Mouse (Mus musculus) midbrain, embryonic 16.5 days (tissue): ENCODE results near the gene Akap12. TPM values are rescaled to one million over a fixed set of nuclear protein-coding genes. Genes with fewer than 3 reads are reported as not detected.

Source experiments
- ATAC-seq: fragments of 200-750 bp; cut with Nextera tagmentation; 2 replicates; pipeline ENCODE4 v1.8.0; 2017; ENCODE audit warnings: moderate TSS enrichment
- H3K27ac ChIP-seq: fragments of 300-500 bp; sonication (generic); 2 replicates; pipeline ENCODE4 v1.5.1; 2014; ENCODE audit warnings: mild to moderate bottlenecking, low read length, mixed read lengths
- H3K27me3 ChIP-seq: fragments of 300-500 bp; sonication (generic); 2 replicates; pipeline ENCODE4 v1.6.1; 2014; ENCODE audit warnings: low read depth, low read length, mixed read lengths; ENCODE audit not compliant: control insufficient read depth, insufficient read depth
- H3K36me3 ChIP-seq: fragments of 300-500 bp; sonication (generic); 2 replicates; pipeline ENCODE4 v1.6.1; 2014; ENCODE audit warnings: mild to moderate bottlenecking, low read length, moderate library complexity, mixed read lengths; ENCODE audit not compliant: control insufficient read depth, insufficient read depth
- H3K4me1 ChIP-seq: fragments of 300-500 bp; sonication (generic); 2 replicates; pipeline ENCODE4 v1.6.1; 2014; ENCODE audit warnings: mild to moderate bottlenecking, low read length, mixed read lengths; ENCODE audit not compliant: control insufficient read depth, insufficient read depth
- H3K4me2 ChIP-seq: fragments of 300-500 bp; sonication (generic); 2 replicates; pipeline ENCODE4 v1.6.1; 2014; ENCODE audit warnings: mild to moderate bottlenecking, low read length, mixed read lengths
- H3K4me3 ChIP-seq: fragments of 300-500 bp; sonication (generic); 2 replicates; pipeline ENCODE4 v1.5.1; 2014; ENCODE audit warnings: low read depth, mild to moderate bottlenecking, low read length, moderate library complexity, mixed read lengths
- H3K9ac ChIP-seq: fragments of 300-500 bp; sonication (generic); 2 replicates; pipeline ENCODE4 v1.6.1; 2014; ENCODE audit warnings: low read depth, low read length, mixed read lengths
- H3K9me3 ChIP-seq: fragments of 300-500 bp; sonication (generic); replicated peaks from 2 replicates; pipeline ENCODE4 v1.6.1; 2014; ENCODE audit warnings: mild to moderate bottlenecking, low read length, mixed read lengths; ENCODE audit not compliant: control insufficient read depth, poor library complexity, severe bottlenecking
- WGBS: fragments of 180-500 bp; shearing (Covaris S2); extraction: QIAGEN DNeasy Blood & Tissue Kit; methylation state at CpG from one replicate; pipeline ENCODE4 v1.1.7; 2014; 5-methylcytosine and 5-hydroxymethylcytosine counted together
- polyA plus RNA-seq: library from polyadenylated mRNA; unstranded; fragments of >200 nt; fragmentation: Nextera tagmentation; extraction: Ambion mirVana; gene quantifications from 2 replicates; pipeline ENCODE4 v1.2.1, GENCODE M21; 2015

Gene Akap12
- polyA plus RNA-seq, 1 experiment from 2014 or later: 44.7 TPM

- ATAC-seq: no peak
- no peak overlapping the region for H3K27ac ChIP-seq
- H3K9me3 ChIP-seq: no peaks in the 10 kb centered on the region
- no peak overlapping the region for H3K4me2 ChIP-seq
- 92% methylated on average over 11 of the region's 11 CpGs for WGBS
- H3K4me1 ChIP-seq: no peaks in the 10 kb centered on the region
- H3K36me3 ChIP-seq: peaks cover 12% of the 10 kb centered on the region
- no peak overlapping the region for H3K9ac ChIP-seq
- H3K4me3 ChIP-seq: no peak overlapping the region
- H3K27me3 ChIP-seq: no peaks in the 10 kb centered on the region
Observed at GRCm38 (mm10) chr10:4370105-4370504, 103.9 kb downstream of the Akap12 start.

- peak; percentile 81 for ATAC-seq
- H3K4me3 ChIP-seq: no peak overlapping the region
- no peaks in the 10 kb centered on the region for H3K9me3 ChIP-seq
- no peak overlapping the region for H3K4me2 ChIP-seq
- H3K27ac ChIP-seq: no peak overlapping the region
- H3K36me3 ChIP-seq: peaks cover 12% of the 10 kb centered on the region
- H3K4me1 ChIP-seq: no peaks in the 10 kb centered on the region
- no peak overlapping the region for H3K9ac ChIP-seq
- no peaks in the 10 kb centered on the region for H3K27me3 ChIP-seq
- WGBS: 45% methylated on average over 5 of the region's 5 CpGs
Observed at GRCm38 (mm10) chr10:4372011-4372410, 105.8 kb downstream of the Akap12 start.

- no peak overlapping the region for H3K4me2 ChIP-seq
- no peaks in the 10 kb centered on the region for H3K9me3 ChIP-seq
- no peak overlapping the region for H3K4me3 ChIP-seq
- H3K27me3 ChIP-seq: no peaks in the 10 kb centered on the region
- H3K4me1 ChIP-seq: no peaks in the 10 kb centered on the region
- ATAC-seq: no peak
- H3K27ac ChIP-seq: no peak overlapping the region
- H3K9ac ChIP-seq: no peak overlapping the region
- WGBS: 83% methylated on average over 4 of the region's 4 CpGs
- H3K36me3 ChIP-seq: peaks cover 11% of the 10 kb centered on the region
Observed at GRCm38 (mm10) chr10:4373558-4373957, 107.4 kb downstream of the Akap12 start.

- Histone ChIP-seq H3K9ac (no peak overlapping the region), H3K4me1 (no peaks in the 10 kb centered on the region), H3K4me2 (no peak overlapping the region), H3K36me3 (peaks cover 5% of the 10 kb centered on the region; the same call in 1 of the 2 replicates), H3K9me3 (no peaks in the 10 kb centered on the region), H3K27ac (no peak overlapping the region), H3K4me3 (no peak overlapping the region), H3K27me3 (no peaks in the 10 kb centered on the region)
- no peak for ATAC-seq
- WGBS: 94% methylated on average over 7 of the region's 7 CpGs
Observed at GRCm38 (mm10) chr10:4374239-4374638, 108.1 kb downstream of the Akap12 start.

GRCm38 (mm10) chr10:4374734-4375133, 108.6 kb downstream of the Akap12 start:
- H3K36me3 ChIP-seq: 0 out of 2 replicates have a peak, but pooled peaks cover 4% of the 10 kb centered on the region
- no peak overlapping the region for H3K4me3 ChIP-seq
- ATAC-seq: no peak
- H3K4me2 ChIP-seq: no peak overlapping the region
- no peaks in the 10 kb centered on the region for H3K4me1 ChIP-seq
- no peak overlapping the region for H3K9ac ChIP-seq
- no peak overlapping the region for H3K27ac ChIP-seq
- H3K27me3 ChIP-seq: no peaks in the 10 kb centered on the region
- no peaks in the 10 kb centered on the region for H3K9me3 ChIP-seq
- 95% methylated on average over 4 of the region's 4 CpGs for WGBS

GRCm38 (mm10) chr10:4375267-4375666, 109.1 kb downstream of the Akap12 start:
- no peak overlapping the region for H3K9ac ChIP-seq
- no peak for ATAC-seq
- H3K4me1 ChIP-seq: no peaks in the 10 kb centered on the region
- no peaks in the 10 kb centered on the region for H3K36me3 ChIP-seq
- 24% methylated on average over 7 of the region's 7 CpGs for WGBS
- no peaks in the 10 kb centered on the region for H3K27me3 ChIP-seq
- no peak overlapping the region for H3K4me3 ChIP-seq
- H3K4me2 ChIP-seq: no peak overlapping the region
- H3K9me3 ChIP-seq: no peaks in the 10 kb centered on the region
- no peak overlapping the region for H3K27ac ChIP-seq

- Histone ChIP-seq H3K9me3 (no peaks in the 10 kb centered on the region), H3K9ac (no peak overlapping the region), H3K27ac (no peak overlapping the region), H3K4me1 (no peaks in the 10 kb centered on the region), H3K27me3 (no peaks in the 10 kb centered on the region), H3K4me2 (no peak overlapping the region), H3K4me3 (no peak overlapping the region), H3K36me3 (no peaks in the 10 kb centered on the region)
- 83% methylated on average over 7 of the region's 7 CpGs for WGBS
- ATAC-seq: no peak
Observed at GRCm38 (mm10) chr10:4376461-4376860, 110.3 kb downstream of the Akap12 start.

- WGBS: 88% methylated on average over 7 of the region's 7 CpGs
- H3K9me3 ChIP-seq: no peaks in the 10 kb centered on the region
- ATAC-seq: no peak
- no peak overlapping the region for H3K4me2 ChIP-seq
- H3K27ac ChIP-seq: no peak overlapping the region
- H3K36me3 ChIP-seq: no peaks in the 10 kb centered on the region
- H3K27me3 ChIP-seq: no peaks in the 10 kb centered on the region
- no peak overlapping the region for H3K4me3 ChIP-seq
- H3K4me1 ChIP-seq: no peaks in the 10 kb centered on the region
- no peak overlapping the region for H3K9ac ChIP-seq
Observed at GRCm38 (mm10) chr10:4376931-4377330, 110.8 kb downstream of the Akap12 start.

GRCm38 (mm10) chr10:4380748-4381147, 114.6 kb downstream of the Akap12 start:
- no peaks in the 10 kb centered on the region for H3K27me3 ChIP-seq
- H3K4me2 ChIP-seq: no peak overlapping the region
- no peaks in the 10 kb centered on the region for H3K4me1 ChIP-seq
- H3K36me3 ChIP-seq: no peaks in the 10 kb centered on the region
- H3K4me3 ChIP-seq: no peak overlapping the region
- WGBS: 87% methylated on average over 5 of the region's 5 CpGs
- H3K9me3 ChIP-seq: no peaks in the 10 kb centered on the region
- ATAC-seq: no peak
- no peak overlapping the region for H3K27ac ChIP-seq
- no peak overlapping the region for H3K9ac ChIP-seq
